In the genomic region with DNA sequence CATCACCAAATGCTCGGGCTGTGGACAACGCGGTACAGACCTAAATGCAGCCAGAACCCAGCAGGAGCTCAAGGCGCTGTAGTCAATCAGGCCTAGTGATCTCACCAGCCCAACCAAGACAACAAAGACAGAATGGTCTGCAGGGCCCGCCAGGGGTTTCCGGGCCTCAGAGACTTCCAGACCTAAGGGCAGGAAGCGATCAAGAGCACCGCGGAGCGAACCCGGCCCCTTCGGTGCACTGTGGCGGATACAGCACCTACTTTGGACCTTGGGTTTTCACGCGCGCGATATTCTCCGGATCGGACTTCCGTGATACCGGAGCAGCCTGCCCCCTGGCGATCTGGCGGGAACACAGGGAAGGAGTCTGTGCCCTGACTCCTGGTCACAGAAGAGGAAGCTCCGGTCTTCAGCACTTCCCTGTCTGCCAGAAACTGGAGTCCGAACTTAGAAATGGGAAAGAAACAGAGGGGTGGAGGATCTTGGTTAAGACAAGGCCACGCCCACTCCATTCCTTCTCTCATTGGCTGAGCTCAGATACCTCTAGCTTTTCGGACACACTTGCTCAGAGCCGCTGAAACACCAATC, we compare ENCODE assay signal across 7 mouse cellular contexts. TPM values are rescaled to one million over a fixed set of nuclear protein-coding genes. Genes with fewer than 3 reads are reported as not detected.
DNase-seq lines count a peak whose midpoint lies in the region; ATAC-seq and TF ChIP-seq lines count a peak whose summit lies in the region.

Gene Accs, minus strand, starts transcription at position 439 of the 585 bp plus-strand sequence.

- H3K4me3 ChIP-seq in embryonic facial prominence, embryonic 11.5 days (ENCODE audit: low read depth, low read length) = peak within 1 kb of the TSS; percentile 43
- H3K4me3 ChIP-seq in limb, embryonic 11.5 days (ENCODE audit: low read depth, low read length) = peak within 1 kb of the TSS; percentile 51
- H3K4me3 ChIP-seq in midbrain, embryonic 13.5 days (replicated peaks) = peak within 1 kb of the TSS; percentile 69
- H3K4me3 ChIP-seq in small intestine, adult 2 months (ENCODE audit: low read depth, low read length) = peak within 1 kb of the TSS; percentile 68

- under 1% methylated on average over 28 of the region's 28 CpGs for WGBS in embryonic facial prominence, embryonic 11.5 days
- WGBS in limb, embryonic 11.5 days = under 1% methylated on average over 28 of the region's 28 CpGs
- WGBS in midbrain, embryonic 13.5 days = under 1% methylated on average over 28 of the region's 28 CpGs
- WGBS in small intestine, adult 2 months = under 1% methylated on average over 28 of the region's 28 CpGs

- H3K4me2 ChIP-seq in embryonic facial prominence, embryonic 11.5 days (ENCODE audit: low read depth, low read length) = peak within 1 kb of the TSS; percentile 70
- peak within 1 kb of the TSS; percentile 51 for H3K4me2 ChIP-seq in limb, embryonic 11.5 days (ENCODE audit: low read depth, severe bottlenecking)
- peak within 1 kb of the TSS; percentile 73 for H3K4me2 ChIP-seq in midbrain, embryonic 13.5 days (replicated peaks)

- DNase-seq in adrenal gland, postnatal 25 days = peak; percentile 75
- DNase-seq in embryonic facial prominence, embryonic 11.5 days (ENCODE audit: low spot score) = peak; percentile 91
- peak; percentile 99 for DNase-seq in heart, adult 11 months
- peak; percentile 88 for DNase-seq in kidney, adult 11 months
- peak; percentile 82 for DNase-seq in limb, embryonic 11.5 days (ENCODE audit: low spot score)

- no peaks in the 10 kb centered on the region; the same call in 1 of the 2 replicates for H3K4me1 ChIP-seq in embryonic facial prominence, embryonic 11.5 days (ENCODE audit: control insufficient read depth, insufficient read depth, low read length)
- H3K4me1 ChIP-seq in limb, embryonic 11.5 days (ENCODE audit: control insufficient read depth, insufficient read depth, low read length) = peaks cover 9% of the 10 kb centered on the region
- H3K4me1 ChIP-seq in midbrain, embryonic 13.5 days (replicated peaks) = peaks cover 15% of the 10 kb centered on the region
- H3K4me1 ChIP-seq in small intestine, adult 2 months (ENCODE audit: control insufficient read depth, insufficient read depth, insufficient read length, low read length) = peaks cover 3% of the 10 kb centered on the region; the same call in 1 of the 2 replicates

- ATAC-seq in embryonic facial prominence, embryonic 11.5 days (replicated peaks; ENCODE audit: insufficient number of reproducible peaks, low FRiP score, low TSS enrichment, low read depth) = peak; percentile 82
- peak; percentile 65 for ATAC-seq in limb, embryonic 11.5 days (ENCODE audit: insufficient number of reproducible peaks, low FRiP score, low TSS enrichment, low read depth)
- peak; percentile 89 for ATAC-seq in midbrain, embryonic 13.5 days

- TF ChIP-seq CTCF in small intestine, adult 2 months (IDR thresholded peaks at IDR 0.05; ENCODE audit: extremely low read depth, insufficient read length, insufficient replicate concordance, low read depth, low read length) = peak; percentile 66; the same call in 1 of the 2 replicates

- H3K27me3 ChIP-seq in embryonic facial prominence, embryonic 11.5 days (ENCODE audit: control insufficient read depth, insufficient read depth, low read length) = no peaks in the 10 kb centered on the region
- H3K27me3 ChIP-seq in limb, embryonic 11.5 days (ENCODE audit: control insufficient read depth, insufficient read depth, low read length) = no peaks in the 10 kb centered on the region
- H3K27me3 ChIP-seq in midbrain, embryonic 13.5 days = 0 out of 2 replicates have a peak, but pooled peaks cover 4% of the 10 kb centered on the region
- H3K27me3 ChIP-seq in small intestine, adult 2 months (ENCODE audit: control insufficient read depth, insufficient read depth, low read length) = no peaks in the 10 kb centered on the region

- no peaks in the 10 kb centered on the region for H3K9me3 ChIP-seq in embryonic facial prominence, embryonic 11.5 days (replicated peaks; ENCODE audit: control insufficient read depth, low read length)
- H3K9me3 ChIP-seq in limb, embryonic 11.5 days (ENCODE audit: control insufficient read depth, low read length) = no peaks in the 10 kb centered on the region
- H3K9me3 ChIP-seq in midbrain, embryonic 13.5 days = no peaks in the 10 kb centered on the region

- no peaks in the 10 kb centered on the region for H3K36me3 ChIP-seq in embryonic facial prominence, embryonic 11.5 days (replicated peaks; ENCODE audit: control insufficient read depth, insufficient read depth, low read depth, low read length)
- no peaks in the 10 kb centered on the region for H3K36me3 ChIP-seq in limb, embryonic 11.5 days (ENCODE audit: control insufficient read depth, insufficient read depth, low read length)
- peaks cover 19% of the 10 kb centered on the region for H3K36me3 ChIP-seq in midbrain, embryonic 13.5 days
- H3K36me3 ChIP-seq in small intestine, adult 2 months (ENCODE audit: control insufficient read depth, insufficient read depth, low read length) = no peaks in the 10 kb centered on the region

- peak within 1 kb of the TSS; percentile 67 for H3K9ac ChIP-seq in embryonic facial prominence, embryonic 11.5 days (replicated peaks; ENCODE audit: low read length)
- peak within 1 kb of the TSS; percentile 76 for H3K9ac ChIP-seq in limb, embryonic 11.5 days (ENCODE audit: low read length)
- H3K9ac ChIP-seq in midbrain, embryonic 13.5 days (replicated peaks) = peak within 1 kb of the TSS; percentile 85

- peak; percentile 57; the same call in 1 of the 2 replicates for TF ChIP-seq POLR2A in small intestine, adult 2 months (IDR thresholded peaks at IDR 0.05; ENCODE audit: low read depth, low read length)

- H3K27ac ChIP-seq in embryonic facial prominence, embryonic 11.5 days (replicated peaks; ENCODE audit: low read depth, low read length) = peak within 1 kb of the TSS; percentile 68
- peak within 1 kb of the TSS; percentile 16; the same call in 1 of the 2 replicates for H3K27ac ChIP-seq in limb, embryonic 11.5 days (replicated peaks; ENCODE audit: low read depth, low read length)
- peak within 1 kb of the TSS; percentile 85 for H3K27ac ChIP-seq in midbrain, embryonic 13.5 days
- H3K27ac ChIP-seq in small intestine, adult 2 months (ENCODE audit: insufficient read depth, low read depth, low read length) = peak within 1 kb of the TSS; percentile 47

RNA-seq across cellular contexts. Expression of gene Accs, which starts in this region (rescaled TPM):
- 10.0 and 13.3 TPM in 2 replicates for total RNA-seq in adrenal gland, postnatal 25 days (2021)
- polyA plus RNA-seq in embryonic facial prominence, embryonic 11.5 days (2014; fragmentation: Nextera tagmentation; extraction: Ambion mirVana) = 6.7 and 8.5 TPM in 2 replicates
- polyA plus RNA-seq in limb, embryonic 11.5 days (2014; fragmentation: Nextera tagmentation; extraction: Ambion mirVana) = 9.0 and 10.4 TPM in 2 replicates
- polyA plus RNA-seq in midbrain, embryonic 13.5 days (2015; fragmentation: Nextera tagmentation; extraction: Ambion mirVana) = 6.8 and 7.1 TPM in 2 replicates
- 4.6 and 6.2 TPM in 2 replicates for polyA plus RNA-seq in small intestine, adult 2 months (2012; rRNA removed)

Comparison
In these comparisons a context has a peak if more than half of its experiments do, and no peak if none do; other contexts are left out.
1. Peak in every context shown above with its lines: DNase-seq, ATAC-seq, H3K4me3 ChIP-seq and H3K27ac ChIP-seq.
2. H3K27ac ChIP-seq: peak in every context shown above with its lines; median percentile 85 in midbrain, embryonic 13.5 days; 68 in embryonic facial prominence, embryonic 11.5 days; 47 in small intestine, adult 2 months; 16 in limb, embryonic 11.5 days.